ENCODE assay signal across 8 mouse cellular contexts in genomic region chr17:33816612-33817011, GRCm38 (mm10). TPM values are rescaled to one million over a fixed set of nuclear protein-coding genes. Genes with fewer than 3 reads are reported as not detected.
A peak's percentile ranks its signal among the peaks of the same experiment; 100 is the strongest.
DNase-seq lines count a peak whose midpoint lies in the region; ATAC-seq lines count a peak whose summit lies in the region.

No protein-coding gene starts in this region.

- no peak overlapping the region for H3K27ac ChIP-seq in heart, embryonic 12.5 days (ENCODE audit: poor library complexity, severe bottlenecking)
- peak overlapping the region; percentile 81; the same call in 1 of the 2 replicates for H3K27ac ChIP-seq in hindbrain, embryonic 15.5 days (replicated peaks)
- H3K27ac ChIP-seq in midbrain, embryonic 11.5 days (ENCODE audit: low read depth, low read length): no peak overlapping the region

- peaks cover 25% of the 10 kb centered on the region for H3K27me3 ChIP-seq in heart, embryonic 12.5 days (replicated peaks)
- H3K27me3 ChIP-seq in hindbrain, embryonic 15.5 days: no peaks in the 10 kb centered on the region
- no peaks in the 10 kb centered on the region for H3K27me3 ChIP-seq in midbrain, embryonic 11.5 days (ENCODE audit: control insufficient read depth, insufficient read depth, low read length)

- peaks cover 30% of the 10 kb centered on the region for H3K36me3 ChIP-seq in heart, embryonic 12.5 days
- peaks cover 25% of the 10 kb centered on the region for H3K36me3 ChIP-seq in hindbrain, embryonic 15.5 days
- peaks cover 18% of the 10 kb centered on the region; the same call in 1 of the 2 replicates for H3K36me3 ChIP-seq in midbrain, embryonic 11.5 days (ENCODE audit: control insufficient read depth, insufficient read depth, low read length)

- peak overlapping the region; percentile 99 for H3K4me2 ChIP-seq in heart, embryonic 12.5 days
- H3K4me2 ChIP-seq in hindbrain, embryonic 15.5 days: peak overlapping the region; percentile 89
- peak overlapping the region; percentile 90 for H3K4me2 ChIP-seq in midbrain, embryonic 11.5 days

- peak overlapping the region; percentile 59; the same call in 1 of the 2 replicates for H3K4me3 ChIP-seq in heart, embryonic 12.5 days
- peak overlapping the region; percentile 41 for H3K4me3 ChIP-seq in hindbrain, embryonic 15.5 days
- H3K4me3 ChIP-seq in midbrain, embryonic 11.5 days (ENCODE audit: low read depth, low read length): no peak overlapping the region

- H3K9ac ChIP-seq in heart, embryonic 12.5 days: no peak overlapping the region
- no peak overlapping the region for H3K9ac ChIP-seq in hindbrain, embryonic 15.5 days
- H3K9ac ChIP-seq in midbrain, embryonic 11.5 days (ENCODE audit: low read length): no peak overlapping the region; the same call in 1 of the 2 replicates

- 70% methylated on average over 5 of the region's 5 CpGs for WGBS in heart, embryonic 12.5 days
- 58% methylated on average over 5 of the region's 5 CpGs for WGBS in hindbrain, embryonic 15.5 days
- WGBS in midbrain, embryonic 11.5 days: 85% methylated on average over 5 of the region's 5 CpGs

- peaks cover 37% of the 10 kb centered on the region for H3K4me1 ChIP-seq in heart, embryonic 12.5 days (replicated peaks)
- H3K4me1 ChIP-seq in hindbrain, embryonic 15.5 days (replicated peaks): peaks cover 28% of the 10 kb centered on the region
- peaks cover 11% of the 10 kb centered on the region; the same call in 1 of the 2 replicates for H3K4me1 ChIP-seq in midbrain, embryonic 11.5 days (ENCODE audit: control insufficient read depth, insufficient read depth, low read length)

- H3K9me3 ChIP-seq in heart, embryonic 12.5 days (replicated peaks): no peaks in the 10 kb centered on the region
- no peaks in the 10 kb centered on the region for H3K9me3 ChIP-seq in hindbrain, embryonic 15.5 days
- no peaks in the 10 kb centered on the region for H3K9me3 ChIP-seq in midbrain, embryonic 11.5 days (ENCODE audit: control insufficient read depth, low read length)

- no peak for ATAC-seq in heart, embryonic 12.5 days (ENCODE audit: insufficient number of reproducible peaks, low FRiP score)
- ATAC-seq in hindbrain, embryonic 15.5 days (ENCODE audit: low FRiP score, low read depth): no peak
- no peak for ATAC-seq in midbrain, embryonic 11.5 days (ENCODE audit: low FRiP score)
- no peak for ATAC-seq in inflammation-experienced regulatory T-cells, adult 6 months

- no peak for DNase-seq in heart, adult 9 months (ENCODE audit: low spot score in 2 of 2)
- peak; percentile 36 for DNase-seq in brain, adult 2 months (ENCODE audit: low read depth, low spot score)
- DNase-seq in midbrain, embryonic 11.5 days (ENCODE audit: low spot score, missing footprints): no peak
- no peak for DNase-seq in right cerebral cortex, postnatal 4 days
- DNase-seq in thymus, postnatal 0 days (ENCODE audit: low spot score): no peak

RNA-seq across cellular contexts. Expression of gene Kank3, which starts 6.3 kb away (rescaled TPM):
- polyA plus RNA-seq in heart, embryonic 12.5 days (2016; fragmentation: Nextera tagmentation; extraction: Ambion mirVana): 39.0 and 43.9 TPM in 2 replicates
- polyA plus RNA-seq in hindbrain, embryonic 15.5 days (2015; fragmentation: Nextera tagmentation; extraction: Ambion mirVana): 50.4 and 57.1 TPM in 2 replicates
- polyA plus RNA-seq in midbrain, embryonic 11.5 days (2014; fragmentation: Nextera tagmentation; extraction: Ambion mirVana): 18.3 and 23.9 TPM in 2 replicates
- polyA plus RNA-seq in thymus, postnatal 0 days (2015; fragmentation: Nextera tagmentation; extraction: Ambion mirVana): 19.1 and 22.0 TPM in 2 replicates
- polyA plus RNA-seq in inflammation-experienced regulatory T-cells, adult 6 months (2017; shearing (Covaris generic)): 1 to 10 TPM; 2.4 to 2.7 (median 2.4) TPM

RNA-seq across cellular contexts. Expression of gene Rps28, which starts 7.8 kb away (rescaled TPM):
- polyA plus RNA-seq in heart, embryonic 12.5 days (2016; fragmentation: Nextera tagmentation; extraction: Ambion mirVana): 570 and 574 TPM in 2 replicates
- polyA plus RNA-seq in hindbrain, embryonic 15.5 days (2015; fragmentation: Nextera tagmentation; extraction: Ambion mirVana): 474 and 594 TPM in 2 replicates
- polyA plus RNA-seq in midbrain, embryonic 11.5 days (2014; fragmentation: Nextera tagmentation; extraction: Ambion mirVana): 748 and 845 TPM in 2 replicates
- 1,516 and 1,544 TPM in 2 replicates for polyA plus RNA-seq in thymus, postnatal 0 days (2015; fragmentation: Nextera tagmentation; extraction: Ambion mirVana)
- polyA plus RNA-seq in inflammation-experienced regulatory T-cells, adult 6 months (2017; shearing (Covaris generic)): 1,000 to 10,000 TPM; 1,118 to 2,316 (median 1,890) TPM

RNA-seq across cellular contexts. Expression of gene Ndufa7, which starts 7.8 kb away (rescaled TPM):
- 431 and 466 TPM in 2 replicates for polyA plus RNA-seq in heart, embryonic 12.5 days (2016; fragmentation: Nextera tagmentation; extraction: Ambion mirVana)
- 496 and 540 TPM in 2 replicates for polyA plus RNA-seq in hindbrain, embryonic 15.5 days (2015; fragmentation: Nextera tagmentation; extraction: Ambion mirVana)
- 408 and 456 TPM in 2 replicates for polyA plus RNA-seq in midbrain, embryonic 11.5 days (2014; fragmentation: Nextera tagmentation; extraction: Ambion mirVana)
- 464 TPM in 2 replicates for polyA plus RNA-seq in thymus, postnatal 0 days (2015; fragmentation: Nextera tagmentation; extraction: Ambion mirVana)
- 100 to 1,000 TPM; 364 to 457 (median 417) TPM for polyA plus RNA-seq in inflammation-experienced regulatory T-cells, adult 6 months (2017; shearing (Covaris generic))

RNA-seq across cellular contexts. Expression of gene Cd320, which starts 26.3 kb away (rescaled TPM):
- 41.5 and 43.8 TPM in 2 replicates for polyA plus RNA-seq in heart, embryonic 12.5 days (2016; fragmentation: Nextera tagmentation; extraction: Ambion mirVana)
- polyA plus RNA-seq in hindbrain, embryonic 15.5 days (2015; fragmentation: Nextera tagmentation; extraction: Ambion mirVana): 54.7 and 55.3 TPM in 2 replicates
- 67.5 and 70.5 TPM in 2 replicates for polyA plus RNA-seq in midbrain, embryonic 11.5 days (2014; fragmentation: Nextera tagmentation; extraction: Ambion mirVana)
- polyA plus RNA-seq in thymus, postnatal 0 days (2015; fragmentation: Nextera tagmentation; extraction: Ambion mirVana): 35.1 and 35.2 TPM in 2 replicates
- polyA plus RNA-seq in inflammation-experienced regulatory T-cells, adult 6 months (2017; shearing (Covaris generic)): 10 to 100 TPM; 11.2 to 11.6 (median 11.2) TPM

RNA-seq across cellular contexts. Expression of gene Angptl4, which starts 35.0 kb away (rescaled TPM):
- polyA plus RNA-seq in heart, embryonic 12.5 days (2016; fragmentation: Nextera tagmentation; extraction: Ambion mirVana): 6.9 and 7.5 TPM in 2 replicates
- 23.2 and 23.9 TPM in 2 replicates for polyA plus RNA-seq in hindbrain, embryonic 15.5 days (2015; fragmentation: Nextera tagmentation; extraction: Ambion mirVana)
- 20.6 and 21.4 TPM in 2 replicates for polyA plus RNA-seq in midbrain, embryonic 11.5 days (2014; fragmentation: Nextera tagmentation; extraction: Ambion mirVana)
- polyA plus RNA-seq in thymus, postnatal 0 days (2015; fragmentation: Nextera tagmentation; extraction: Ambion mirVana): 28.7 and 36.7 TPM in 2 replicates
- 1 to 10 TPM; 3.5 to 5.9 (median 4.1) TPM for polyA plus RNA-seq in inflammation-experienced regulatory T-cells, adult 6 months (2017; shearing (Covaris generic))
